Mouse (Mus musculus) heart, postnatal 0 days (tissue): Measurements from ENCODE around the gene Col4a2. TPM values are rescaled to one million over a fixed set of nuclear protein-coding genes. Genes with fewer than 3 reads are reported as not detected.

Experiments used
- ATAC-seq: fragments of 200-750 bp; cut with Nextera tagmentation; 2 replicates; pipeline ENCODE4 v1.8.0; 2017; ENCODE audit warnings: low read depth, moderate number of reproducible peaks, moderate library complexity; ENCODE audit not compliant: insufficient read depth
- DNase-seq: peaks from one replicate; pipeline ENCODE4 v3.0.0-alpha.2; 2016; ENCODE audit warnings: low spot score
- H3K27ac ChIP-seq: fragments of 300-500 bp; sonication (generic); 2 replicates; pipeline ENCODE4 v1.5.1; 2014; ENCODE audit warnings: low read depth, mild to moderate bottlenecking
- H3K27me3 ChIP-seq: fragments of 300-500 bp; sonication (generic); 2 replicates; pipeline ENCODE4 v1.6.1; 2014; ENCODE audit warnings: low read length, mixed read lengths; ENCODE audit not compliant: control insufficient read depth, insufficient read depth
- H3K36me3 ChIP-seq: fragments of 300-500 bp; sonication (generic); replicated peaks from 2 replicates; pipeline ENCODE4 v1.6.1; 2014; ENCODE audit warnings: low read length, mixed read lengths; ENCODE audit not compliant: control insufficient read depth, insufficient read depth
- H3K4me1 ChIP-seq: fragments of 300-500 bp; sonication (generic); 2 replicates; pipeline ENCODE4 v1.6.1; 2014; ENCODE audit warnings: antibody characterized with exemption; ENCODE audit not compliant: control insufficient read depth, insufficient read depth
- H3K4me2 ChIP-seq: fragments of 300-500 bp; sonication (generic); 2 replicates; pipeline ENCODE4 v1.6.1; 2014; ENCODE audit warnings: low read depth, mild to moderate bottlenecking, low read length, moderate library complexity
- H3K4me3 ChIP-seq: fragments of 300-500 bp; sonication (generic); 2 replicates; pipeline ENCODE4 v1.5.1; 2014; ENCODE audit warnings: low read depth, low read length
- H3K9ac ChIP-seq: fragments of 300-500 bp; sonication (generic); replicated peaks from 2 replicates; pipeline ENCODE4 v1.6.1; 2014; ENCODE audit warnings: low read depth, low read length, mixed read lengths
- H3K9me3 ChIP-seq: fragments of 300-500 bp; sonication (generic); replicated peaks from 2 replicates; pipeline ENCODE4 v1.6.1; 2016; ENCODE audit warnings: low read length; ENCODE audit not compliant: control insufficient read depth
- CTCF ChIP-seq: IDR thresholded peaks from 2 replicates; pipeline ENCODE4 v1.5.1; 2016; ENCODE audit warnings: antibody characterized with exemption, control low read depth, low read depth
- EP300 ChIP-seq: IDR thresholded peaks from 2 replicates; pipeline ENCODE4 v1.6.1; 2016; ENCODE audit warnings: antibody characterized with exemption, low read depth
- WGBS: fragments of 180-500 bp; shearing (Covaris S2); extraction: QIAGEN DNeasy Blood & Tissue Kit; methylation state at CpG from one replicate; pipeline ENCODE4 v1.1.7; 2014; 5-methylcytosine and 5-hydroxymethylcytosine counted together
- polyA plus RNA-seq: library from polyadenylated mRNA; unstranded; fragments of >200 nt; fragmentation: Nextera tagmentation; extraction: Ambion mirVana; gene quantifications from 2 replicates; pipeline ENCODE4 v1.2.1, GENCODE M21; 2015
- total RNA-seq: library from RNA; depleted of rRNA; stranded (reverse); fragments of >200 nt; gene quantifications from 2 replicates; pipeline ENCODE4 v1.2.3, GENCODE M21; 2014; ENCODE audit warnings: low replicate concordance; rRNA removed

The Col4a2 gene
- total and polyA plus RNA-seq, 2 experiments from 2014 or later, result 98.5 to 315 TPM

GRCm38 (mm10) chr8:11497017-11497990 is 184.7 kb downstream of the Col4a2 start, which contains the start of gene Naxd:
Naxd (plus strand) TSS chr8:11497506.
- Histone ChIP-seq H3K4me1 (peaks cover 16% of the 10 kb centered on the region), H3K9me3 (no peaks in the 10 kb centered on the region), H3K27ac (peak within 1 kb of the TSS; percentile 73), H3K27me3 (no peaks in the 10 kb centered on the region), H3K9ac (peak within 1 kb of the TSS; percentile 89), H3K4me2 (peak within 1 kb of the TSS; percentile 75), H3K4me3 (peak within 1 kb of the TSS; percentile 95), H3K36me3 (no peaks in the 10 kb centered on the region)
- 4% methylated on average over 73 of the region's 73 CpGs for WGBS
- peak; percentile 94 for DNase-seq
- peak; percentile 99 for ATAC-seq
- TF ChIP-seq EP300, result 0 out of 2 replicates have a peak, but pooled peaks have one; percentile 46
- TF ChIP-seq CTCF, result no peak

- Histone ChIP-seq H3K27ac (no peak overlapping the region), H3K4me1 (peaks cover 16% of the 10 kb centered on the region), H3K9me3 (no peaks in the 10 kb centered on the region), H3K36me3 (peaks cover 8% of the 10 kb centered on the region), H3K4me3 (peak overlapping the region; percentile 95), H3K9ac (peak overlapping the region; percentile 89; the same call in 1 of the 2 replicates), H3K4me2 (peak overlapping the region; percentile 75), H3K27me3 (no peaks in the 10 kb centered on the region)
- no peak for DNase-seq
- TF ChIP-seq EP300, result no peak
- no peak for TF ChIP-seq CTCF
- ATAC-seq, result no peak
- WGBS, result 69% methylated on average over 12 of the region's 12 CpGs
Observed at GRCm38 (mm10) chr8:11498281-11498680, 185.7 kb downstream of the Col4a2 start.

Other genes with a start within 250 kb of the Col4a2 start
- gene Col4a1, start within 50 bp of the Col4a2 start, total RNA-seq, result 921 and 1,061 TPM in 2 replicates
- gene Col4a1, start within 50 bp of the Col4a2 start, polyA plus RNA-seq, result 163 and 191 TPM in 2 replicates
- 84.5 and 121 TPM in 2 replicates for gene Rab20, start 165.9 kb downstream of the Col4a2 start, total RNA-seq
- 52.0 and 56.1 TPM in 2 replicates for gene Rab20, start 165.9 kb downstream of the Col4a2 start, polyA plus RNA-seq
- 71.3 and 71.6 TPM in 2 replicates for gene Naxd, start 184.7 kb downstream of the Col4a2 start, total RNA-seq
- 62.7 and 66.3 TPM in 2 replicates for gene Naxd, start 184.7 kb downstream of the Col4a2 start, polyA plus RNA-seq
- 40.1 and 53.5 TPM in 2 replicates for gene Cars2, start 238.0 kb downstream of the Col4a2 start, total RNA-seq
- 21.2 and 21.5 TPM in 2 replicates for gene Cars2, start 238.0 kb downstream of the Col4a2 start, polyA plus RNA-seq
- gene Ing1, start 242.8 kb downstream of the Col4a2 start, total RNA-seq, result 17.6 and 18.7 TPM in 2 replicates
- gene Ing1, start 242.8 kb downstream of the Col4a2 start, polyA plus RNA-seq, result 22.3 and 22.5 TPM in 2 replicates